Mouse (Mus musculus): ENCODE results near the gene Bmpr1a.

DNA sequence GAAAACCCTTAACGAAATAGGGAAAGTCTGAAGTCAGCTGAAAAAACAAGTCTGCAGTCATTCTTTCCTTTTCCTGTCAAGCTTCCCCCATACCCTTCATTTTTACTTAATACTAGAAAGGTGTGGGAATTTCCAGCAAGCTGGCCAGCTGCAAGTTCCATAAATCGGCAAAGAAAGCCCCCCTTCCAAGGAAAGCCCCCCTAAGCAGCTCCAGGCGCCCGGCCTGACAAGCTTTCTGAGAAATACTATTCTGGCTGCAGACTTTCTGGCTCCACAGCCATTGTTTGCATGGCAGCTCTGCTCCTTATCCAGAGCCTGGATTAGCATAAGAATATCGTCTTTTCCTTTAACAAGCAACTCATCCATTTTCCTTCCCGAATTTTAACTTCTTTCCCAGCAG is 49.5 kb downstream of the Bmpr1a start:
- TF ChIP-seq CTCF (conservative IDR thresholded peaks at IDR 0.05; ENCODE audit: low read length) (no peak), NANOG (IDR thresholded peaks at IDR 0.05; ENCODE audit: borderline replicate concordance, low read length) (no peak), POU5F1 (IDR thresholded peaks at IDR 0.05; ENCODE audit: borderline replicate concordance, low read length) (no peak)
